Comparison of ENCODE assay signal across 8 mouse cellular contexts in genomic region chr3:141831135-141831534, GRCm38 (mm10).
A peak's percentile ranks its signal among the peaks of the same experiment; 100 is the strongest.
DNase-seq lines count a peak whose midpoint lies in the region; ATAC-seq and TF ChIP-seq lines count a peak whose summit lies in the region.

No protein-coding gene starts in this region.

- H3K79me2 ChIP-seq in liver, adult 2 months (ENCODE audit: control insufficient read depth, insufficient read depth, low read length): no peaks in the 10 kb centered on the region

- ATAC-seq in liver, embryonic 11.5 days (replicated peaks; ENCODE audit: low FRiP score): no peak
- ATAC-seq in forebrain, embryonic 12.5 days (ENCODE audit: low FRiP score): peak; percentile 75
- ATAC-seq in neural tube, embryonic 12.5 days (ENCODE audit: low FRiP score, low read depth): peak; percentile 67; the same call in 1 of the 2 replicates
- ATAC-seq in intestine, embryonic 16.5 days: no peak

- H3K27me3 ChIP-seq in liver, adult 2 months (ENCODE audit: control insufficient read depth, insufficient read depth, low read length): no peaks in the 10 kb centered on the region
- no peaks in the 10 kb centered on the region for H3K27me3 ChIP-seq in liver, embryonic 11.5 days (replicated peaks; ENCODE audit: control insufficient read depth, insufficient read depth, low read length)
- no peaks in the 10 kb centered on the region for H3K27me3 ChIP-seq in forebrain, embryonic 12.5 days
- H3K27me3 ChIP-seq in neural tube, embryonic 12.5 days (replicated peaks): no peaks in the 10 kb centered on the region
- H3K27me3 ChIP-seq in intestine, embryonic 16.5 days (replicated peaks; ENCODE audit: control insufficient read depth, insufficient read depth, low read length): no peaks in the 10 kb centered on the region

- no peak overlapping the region for H3K27ac ChIP-seq in liver, adult 2 months (replicated peaks; ENCODE audit: insufficient read depth, low read depth, low read length)
- H3K27ac ChIP-seq in liver, embryonic 11.5 days (ENCODE audit: low read depth, low read length): no peak overlapping the region
- no peak overlapping the region for H3K27ac ChIP-seq in forebrain, embryonic 12.5 days
- H3K27ac ChIP-seq in neural tube, embryonic 12.5 days: no peak overlapping the region
- no peak overlapping the region for H3K27ac ChIP-seq in intestine, embryonic 16.5 days (ENCODE audit: low read length)

- intact Hi-C loops in left cerebral cortex, postnatal 36 days (cut with DNase I): loop anchor here (2.0 to 10.0 kb wide), 3 partner anchors 366 to 1646 kb away; partner anchors contain the start of gene Unc5c

- H3K4me1 ChIP-seq in liver, adult 2 months (ENCODE audit: control insufficient read depth, insufficient read depth, low read length): no peaks in the 10 kb centered on the region
- H3K4me1 ChIP-seq in liver, embryonic 11.5 days (replicated peaks; ENCODE audit: control insufficient read depth, insufficient read depth, low read length): no peaks in the 10 kb centered on the region
- no peaks in the 10 kb centered on the region for H3K4me1 ChIP-seq in forebrain, embryonic 12.5 days
- H3K4me1 ChIP-seq in neural tube, embryonic 12.5 days: no peaks in the 10 kb centered on the region
- H3K4me1 ChIP-seq in intestine, embryonic 16.5 days (ENCODE audit: control insufficient read depth, insufficient read depth, low read length): no peaks in the 10 kb centered on the region

- no peaks in the 10 kb centered on the region for H3K9me3 ChIP-seq in liver, embryonic 11.5 days (ENCODE audit: control insufficient read depth, low read length)
- H3K9me3 ChIP-seq in forebrain, embryonic 12.5 days: no peaks in the 10 kb centered on the region
- no peaks in the 10 kb centered on the region for H3K9me3 ChIP-seq in neural tube, embryonic 12.5 days
- no peaks in the 10 kb centered on the region for H3K9me3 ChIP-seq in intestine, embryonic 16.5 days (ENCODE audit: control insufficient read depth, low read length)

- 11% methylated on average over 3 of the region's 3 CpGs for WGBS in liver, adult 2 months
- WGBS in liver, embryonic 11.5 days: 25% methylated on average over 3 of the region's 3 CpGs
- WGBS in forebrain, embryonic 12.5 days: 23% methylated on average over 3 of the region's 3 CpGs
- 27% methylated on average over 3 of the region's 3 CpGs for WGBS in neural tube, embryonic 12.5 days
- WGBS in intestine, embryonic 16.5 days: 23% methylated on average over 3 of the region's 3 CpGs

- DNase-seq in liver, adult 2 months (ENCODE audit: extremely low read depth, low read depth, low spot score): peak; percentile 12
- DNase-seq in liver, embryonic 11.5 days (ENCODE audit: low spot score): no peak
- DNase-seq in adrenal gland, postnatal 36 days: peak; percentile 56 to 66
- DNase-seq in kidney, adult 9 months: peak; percentile 72
- DNase-seq in left cerebral cortex, postnatal 36 days (ENCODE audit: low spot score in 2 of 2): peak; percentile 41 to 67

- H3K4me3 ChIP-seq in liver, adult 2 months (ENCODE audit: insufficient read depth, low read depth, low read length): no peak overlapping the region
- no peak overlapping the region for H3K4me3 ChIP-seq in liver, embryonic 11.5 days (ENCODE audit: low read depth, low read length)
- H3K4me3 ChIP-seq in forebrain, embryonic 12.5 days (replicated peaks): no peak overlapping the region
- H3K4me3 ChIP-seq in neural tube, embryonic 12.5 days: no peak overlapping the region
- no peak overlapping the region for H3K4me3 ChIP-seq in intestine, embryonic 16.5 days (ENCODE audit: low read length)

- peak; percentile 26 for TF ChIP-seq CTCF in liver, adult 2 months (IDR thresholded peaks at IDR 0.05; ENCODE audit: low read depth, low read length)

- H3K36me3 ChIP-seq in liver, adult 2 months (ENCODE audit: control insufficient read depth, insufficient read depth, low read length): no peaks in the 10 kb centered on the region
- no peaks in the 10 kb centered on the region for H3K36me3 ChIP-seq in liver, embryonic 11.5 days (ENCODE audit: control insufficient read depth, insufficient read depth, low read length)
- no peaks in the 10 kb centered on the region for H3K36me3 ChIP-seq in forebrain, embryonic 12.5 days (replicated peaks)
- 0 out of 2 replicates have a peak, but pooled peaks cover 3% of the 10 kb centered on the region for H3K36me3 ChIP-seq in neural tube, embryonic 12.5 days
- no peaks in the 10 kb centered on the region for H3K36me3 ChIP-seq in intestine, embryonic 16.5 days (ENCODE audit: control insufficient read depth, insufficient read depth, low read length)

- H3K9ac ChIP-seq in liver, adult 2 months (ENCODE audit: low read depth, low read length): no peak overlapping the region
- H3K9ac ChIP-seq in liver, embryonic 11.5 days (ENCODE audit: low read depth, low read length): no peak overlapping the region
- H3K9ac ChIP-seq in forebrain, embryonic 12.5 days: no peak overlapping the region
- H3K9ac ChIP-seq in neural tube, embryonic 12.5 days: no peak overlapping the region
- no peak overlapping the region for H3K9ac ChIP-seq in intestine, embryonic 16.5 days (ENCODE audit: low read depth, low read length)

- TF ChIP-seq POLR2A in liver, adult 2 months (IDR thresholded peaks at IDR 0.05; ENCODE audit: extremely low read depth, insufficient read depth, low read length): no peak

- H3K4me2 ChIP-seq in liver, embryonic 11.5 days: no peak overlapping the region
- H3K4me2 ChIP-seq in forebrain, embryonic 12.5 days: no peak overlapping the region
- no peak overlapping the region for H3K4me2 ChIP-seq in neural tube, embryonic 12.5 days (replicated peaks)
- H3K4me2 ChIP-seq in intestine, embryonic 16.5 days (ENCODE audit: low read depth, low read length): no peak overlapping the region

Comparison
In these comparisons a context has a peak if more than half of its experiments do, and no peak if none do; other contexts are left out.
1. ATAC-seq: peak in forebrain, embryonic 12.5 days (single experiment) and neural tube, embryonic 12.5 days (single experiment); none in liver, embryonic 11.5 days (single experiment) and intestine, embryonic 16.5 days (single experiment).